Mouse (Mus musculus) left cerebral cortex, adult 9 months (tissue): ENCODE measurements around the gene Rchy1.

Source experiments
- DNase-seq, 2 experiments: peaks; one replicate each; pipeline ENCODE4 v3.0.0; 2022; ENCODE audit warnings: low spot score in 2 of 2

Gene Rchy1

GRCm38 (mm10) chr5:91962639-91963440 is at the start of gene Rchy1:
TSS of gene Rchy1 (minus strand) at chr5:91963068.
- peak; percentile 82 to 92 for DNase-seq

- no peak for DNase-seq
Observed at GRCm38 (mm10) chr5:92011756-92012155, 48.9 kb upstream of the Rchy1 start.

- no peak for DNase-seq
Observed at GRCm38 (mm10) chr5:92009827-92010226, 47.0 kb upstream of the Rchy1 start.

GRCm38 (mm10) chr5:92003011-92003410 is 40.1 kb upstream of the Rchy1 start:
- DNase-seq: peak in 1 of 2 experiments; percentile 8

GRCm38 (mm10) chr5:92000770-92001169 is 37.9 kb upstream of the Rchy1 start:
- DNase-seq: no peak

GRCm38 (mm10) chr5:91994546-91994945 is 31.7 kb upstream of the Rchy1 start:
- peak; percentile 18 to 65 for DNase-seq

- no peak for DNase-seq
Observed at GRCm38 (mm10) chr5:91993061-91993460, 30.2 kb upstream of the Rchy1 start.

GRCm38 (mm10) chr5:91991191-91991937 is 28.5 kb upstream of the Rchy1 start:
- no peak for DNase-seq

GRCm38 (mm10) chr5:91989261-91989660 is 26.4 kb upstream of the Rchy1 start:
- no peak for DNase-seq

- DNase-seq: no peak
Observed at GRCm38 (mm10) chr5:91987799-91988198, 24.9 kb upstream of the Rchy1 start.

GRCm38 (mm10) chr5:91987236-91987635 is 24.4 kb upstream of the Rchy1 start, which contains the start of gene Odaph:
TSS of gene Odaph (plus strand) at chr5:91987475.
- DNase-seq: no peak

- no peak for DNase-seq
Observed at GRCm38 (mm10) chr5:91985721-91986120, 22.9 kb upstream of the Rchy1 start.

- no peak for DNase-seq
Observed at GRCm38 (mm10) chr5:91983490-91983889, 20.6 kb upstream of the Rchy1 start.

GRCm38 (mm10) chr5:91981176-91981840 is 18.4 kb upstream of the Rchy1 start:
- no peak for DNase-seq

GRCm38 (mm10) chr5:91977397-91977770 is 14.5 kb upstream of the Rchy1 start:
- DNase-seq: no peak

GRCm38 (mm10) chr5:91976566-91977396 is 13.9 kb upstream of the Rchy1 start:
- no peak for DNase-seq

- peak in 1 of 2 experiments; percentile 9 for DNase-seq
Observed at GRCm38 (mm10) chr5:91975758-91976157, 12.9 kb upstream of the Rchy1 start.

- DNase-seq: no peak
Observed at GRCm38 (mm10) chr5:91974002-91974401, 11.1 kb upstream of the Rchy1 start.

- DNase-seq: no peak
Observed at GRCm38 (mm10) chr5:91972046-91972445, 9.2 kb upstream of the Rchy1 start.

GRCm38 (mm10) chr5:91962259-91962638 is 619 bp downstream of the Rchy1 start:
- peak in 1 of 2 experiments; percentile 26 for DNase-seq

- no peak for DNase-seq
Observed at GRCm38 (mm10) chr5:91961370-91961769, 1.5 kb downstream of the Rchy1 start.
